Mouse (Mus musculus) liver, postnatal 0 days (tissue): Measurements from ENCODE around the gene Pold1.

Experiments
- CTCF ChIP-seq: sonication (generic); IDR thresholded peaks from 2 replicates; pipeline ENCODE4 v1.5.1; 2016; ENCODE audit warnings: antibody characterized with exemption, low read depth
- EP300 ChIP-seq: IDR thresholded peaks from 2 replicates; pipeline ENCODE4 v1.6.1; 2016; ENCODE audit warnings: antibody characterized with exemption, low read depth, mild to moderate bottlenecking

GRCm38 (mm10) chr7:44547041-44547440, 1.6 kb downstream of the Pold1 start:
- TF ChIP-seq CTCF, result no peak
- no peak for TF ChIP-seq EP300
